ENCODE assay signal across 26 mouse cellular contexts in the genomic region with DNA sequence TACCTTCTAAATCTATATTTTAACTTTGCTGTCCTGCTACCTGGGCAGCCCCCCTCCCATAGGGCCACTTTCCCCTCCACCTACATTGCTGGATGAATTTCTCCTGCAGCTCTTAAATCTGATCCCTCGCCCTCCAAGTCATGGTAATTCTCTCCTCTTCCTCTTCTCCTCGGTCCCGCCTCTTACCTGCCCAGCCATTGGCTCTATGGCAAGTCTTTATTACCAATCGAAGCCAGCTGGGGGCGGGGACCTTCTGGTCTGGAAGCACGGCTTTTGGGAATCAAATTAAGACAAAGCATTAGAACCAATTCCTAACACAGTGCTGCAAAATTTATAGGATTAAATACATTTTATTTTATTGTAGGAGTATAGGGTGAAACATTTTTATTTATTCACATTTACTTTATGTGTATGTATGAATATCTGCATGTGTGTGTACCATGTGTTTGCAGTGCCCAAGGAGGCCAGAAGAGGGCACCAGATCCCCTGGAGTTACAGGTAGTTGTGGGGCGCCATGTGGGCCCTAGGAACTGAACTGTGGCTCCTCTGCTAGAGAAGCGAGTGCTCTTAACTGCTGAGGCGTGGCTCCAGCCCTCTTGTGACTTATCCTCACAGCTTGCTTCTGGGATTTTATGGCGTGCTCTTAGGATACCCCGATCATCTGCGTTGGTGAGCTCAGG. TPM values are rescaled to one million over a fixed set of nuclear protein-coding genes. Genes with fewer than 3 reads are reported as not detected.
A peak's percentile ranks its signal among the peaks of the same experiment; 100 is the strongest.
DNase-seq lines count a peak whose midpoint lies in the region; ATAC-seq and TF ChIP-seq lines count a peak whose summit lies in the region.
"Had no signal": no experiment of that assay in that cellular context is flagged by ENCODE, and none has a peak within 500 bp of the region (broad histone marks: within the 10 kb centered on the region; RNA-seq: fewer than 3 reads in every experiment).

No protein-coding gene starts in this region.

- no peak for ATAC-seq in CD4-positive, CD25-positive, alpha-beta regulatory T cell, adult 4 months
- ATAC-seq in megakaryocyte, adult 5-6 weeks (ENCODE audit: poor library complexity, severe bottlenecking), result no peak

- H3K4me1 ChIP-seq in testis, adult 2 months (ENCODE audit: control insufficient read depth, insufficient read depth, low read length), result peaks cover 5% of the 10 kb centered on the region
- H3K4me1 ChIP-seq: embryonic facial prominence, embryonic 12.5 days; forebrain, embryonic 12.5 days; heart, embryonic 15.5 days; limb, embryonic 13.5 days; midbrain, embryonic 12.5 days; stomach, embryonic 15.5 days had no signal

- no peaks in the 10 kb centered on the region for H3K27me3 ChIP-seq in testis, adult 2 months (ENCODE audit: control insufficient read depth, insufficient read depth, low read length)
- H3K27me3 ChIP-seq: embryonic facial prominence, embryonic 12.5 days; forebrain, embryonic 12.5 days; heart, embryonic 15.5 days; kidney, embryonic 15.5 days; limb, embryonic 13.5 days; midbrain, embryonic 12.5 days; neural tube, embryonic 15.5 days; stomach, embryonic 15.5 days had no signal

- no peak for TF ChIP-seq POLR2A in testis, adult 2 months (IDR thresholded peaks at IDR 0.05; ENCODE audit: control insufficient read depth, low read depth, low read length)

- peak; percentile 24 for DNase-seq in CD4-positive, CD25-positive, alpha-beta regulatory T cell, adult 2 months (ENCODE audit: low read depth, low spot score)
- peak; percentile 41 to 60 for DNase-seq in kidney, postnatal 25 days
- no peak for DNase-seq in kidney, adult 18-20 months
- DNase-seq in testis, postnatal 10 days (ENCODE audit: low spot score), result no peak
- no peak for DNase-seq in c-Kit-positive CD71-positive TER-119-positive erythroid progenitor cells, embryonic 14.5 days (ENCODE audit: low spot score)
- DNase-seq: adrenal gland, adult 8-10 months; cerebellum, adult 2 months; cerebellum, postnatal 25 days; gastrocnemius, postnatal 36 days; heart, postnatal 36 days; lung, adult 18-20 months; lung, postnatal 10 days; right cerebral cortex, adult 18-20 months had no signal

- peak; percentile 70; the same call in 1 of the 2 replicates for TF ChIP-seq CTCF in testis, adult 2 months (IDR thresholded peaks at IDR 0.05; ENCODE audit: control insufficient read depth, insufficient read depth, insufficient replicate concordance, low read depth, low read length)

- no peak overlapping the region for H3K27ac ChIP-seq in testis, adult 2 months (ENCODE audit: control insufficient read depth, insufficient read depth, low read depth, low read length)
- H3K27ac ChIP-seq: embryonic facial prominence, embryonic 12.5 days; forebrain, embryonic 12.5 days; heart, embryonic 15.5 days; hindbrain, embryonic 14.5 days; kidney, embryonic 15.5 days; limb, embryonic 13.5 days; midbrain, embryonic 12.5 days; neural tube, embryonic 15.5 days; stomach, embryonic 15.5 days had no signal

- H3K4me3 ChIP-seq in testis, adult 2 months (ENCODE audit: control insufficient read depth, low read depth, low read length), result no peak overlapping the region; the same call in 1 of the 2 replicates
- H3K4me3 ChIP-seq: embryonic facial prominence, embryonic 12.5 days; erythroblast, embryonic 14.5 days; forebrain, embryonic 12.5 days; heart, embryonic 15.5 days; kidney, embryonic 15.5 days; limb, embryonic 13.5 days; midbrain, embryonic 12.5 days; neural tube, embryonic 15.5 days; stomach, embryonic 15.5 days had no signal

- no peaks in the 10 kb centered on the region for H3K36me3 ChIP-seq in testis, adult 2 months (ENCODE audit: control insufficient read depth, insufficient read depth, low read length)
- H3K36me3 ChIP-seq: embryonic facial prominence, embryonic 12.5 days; forebrain, embryonic 12.5 days; heart, embryonic 15.5 days; kidney, embryonic 15.5 days; limb, embryonic 13.5 days; midbrain, embryonic 12.5 days; neural tube, embryonic 15.5 days; stomach, embryonic 15.5 days had no signal

RNA-seq across cellular contexts. Expression of a gene that starts 26.2 kb away (rescaled TPM):
- 100 to 1,000 TPM; 192 to 194 TPM for polyA plus RNA-seq in CD4-positive, CD25-positive, alpha-beta regulatory T cell, adult 4 months (2017; shearing (Covaris generic))
- 37.4 and 41.2 TPM in 2 replicates for polyA plus RNA-seq in testis, adult 2 months (2012; rRNA removed)
- total RNA-seq in megakaryocyte, adult 5-6 weeks (2015), result 353 and 377 TPM in 2 replicates
- total RNA-seq in megakaryocyte, adult 5-6 weeks (2017), result 210 and 213 TPM in 2 replicates

RNA-seq across cellular contexts. Expression of a gene that starts 59.2 kb away (rescaled TPM):
- polyA plus RNA-seq in CD4-positive, CD25-positive, alpha-beta regulatory T cell, adult 4 months (2017; shearing (Covaris generic)), result not detected
- polyA plus RNA-seq in testis, adult 2 months (2012; rRNA removed), result 0.04 and 0.08 TPM in 2 replicates
- not detected in 2 replicates for total RNA-seq in megakaryocyte, adult 5-6 weeks (2015)
- total RNA-seq in megakaryocyte, adult 5-6 weeks (2017), result not detected in 2 replicates
- total RNA-seq: adrenal gland, adult 8-10 months; gastrocnemius, postnatal 36 days had no signal
- polyA plus RNA-seq: embryonic facial prominence, embryonic 12.5 days; erythroblast, embryonic 14.5 days; forebrain, embryonic 12.5 days; heart, embryonic 15.5 days; limb, embryonic 13.5 days; midbrain, embryonic 12.5 days had no signal

Comparison
In these comparisons a context has a peak if more than half of its experiments do, and no peak if none do; other contexts are left out.
1. DNase-seq: peak in CD4-positive, CD25-positive, alpha-beta regulatory T cell, adult 2 months (single experiment) and kidney, postnatal 25 days (2 of 2); none in kidney, adult 18-20 months (single experiment), testis, postnatal 10 days (single experiment) and c-Kit-positive CD71-positive TER-119-positive erythroid progenitor cells, embryonic 14.5 days (single experiment).